Mouse (Mus musculus): Measurements from ENCODE around the gene Rnf208. TPM values are rescaled to one million over a fixed set of nuclear protein-coding genes. Genes with fewer than 3 reads are reported as not detected.

Rnf208 gene
- polyA plus RNA-seq, 1 experiment from 2014 or later: 3.7 TPM

- Histone ChIP-seq H3K4me1 (ENCODE audit: control insufficient read depth, insufficient read depth, low read length) (peaks cover 12% of the 10 kb centered on the region), H3K27ac (ENCODE audit: low read length) (no peak overlapping the region), H3K27me3 (ENCODE audit: control insufficient read depth, insufficient read depth, low read length) (no peaks in the 10 kb centered on the region), H3K9ac (ENCODE audit: low read length) (no peak overlapping the region), H3K4me2 (ENCODE audit: low read depth, low read length) (no peak overlapping the region), H3K36me3 (ENCODE audit: control insufficient read depth, insufficient read depth) (peaks cover 7% of the 10 kb centered on the region; the same call in 1 of the 2 replicates), H3K4me3 (ENCODE audit: low read length) (no peak overlapping the region), H3K9me3 (replicated peaks; ENCODE audit: control insufficient read depth, low read length) (no peaks in the 10 kb centered on the region)
- no peak for ATAC-seq (replicated peaks; ENCODE audit: extremely low read depth, insufficient read depth, low FRiP score)
- 70% methylated on average over 5 of the region's 5 CpGs for WGBS
Measured at GRCm38 (mm10) chr2:25221331-25221772, 20.7 kb upstream of the Rnf208 start.

- peak overlapping the region; percentile 80 for H3K4me3 ChIP-seq (ENCODE audit: low read length)
- H3K4me1 ChIP-seq (ENCODE audit: control insufficient read depth, insufficient read depth, low read length): peaks cover 12% of the 10 kb centered on the region
- peak; percentile 33 for ATAC-seq (replicated peaks; ENCODE audit: extremely low read depth, insufficient read depth, low FRiP score)
- H3K36me3 ChIP-seq (ENCODE audit: control insufficient read depth, insufficient read depth): peaks cover 7% of the 10 kb centered on the region; the same call in 1 of the 2 replicates
- peak overlapping the region; percentile 94 for H3K27ac ChIP-seq (ENCODE audit: low read length)
- 1% methylated on average over 52 of the region's 53 CpGs for WGBS
- H3K27me3 ChIP-seq (ENCODE audit: control insufficient read depth, insufficient read depth, low read length): no peaks in the 10 kb centered on the region
- peak overlapping the region; percentile 98 for H3K4me2 ChIP-seq (ENCODE audit: low read depth, low read length)
- H3K9ac ChIP-seq (ENCODE audit: low read length): peak overlapping the region; percentile 89
- H3K9me3 ChIP-seq (replicated peaks; ENCODE audit: control insufficient read depth, low read length): no peaks in the 10 kb centered on the region
Measured at GRCm38 (mm10) chr2:25223681-25224491, 18.2 kb upstream of the Rnf208 start.

GRCm38 (mm10) chr2:25224492-25224765 lies 17.6 kb upstream of the Rnf208 start, which contains the start of gene Tubb4b:
TSS of gene Tubb4b (minus strand) at chr2:25224702.
- no peak for ATAC-seq (replicated peaks; ENCODE audit: extremely low read depth, insufficient read depth, low FRiP score)
- WGBS: under 1% methylated on average over 17 of the region's 17 CpGs

GRCm38 (mm10) chr2:25224766-25225752 lies 17.0 kb upstream of the Rnf208 start:
- ATAC-seq (replicated peaks; ENCODE audit: extremely low read depth, insufficient read depth, low FRiP score): peak; percentile 93
- 2% methylated on average over 41 of the region's 41 CpGs for WGBS

More at GRCm38 (mm10) chr2:25224492-25224765, 17.6 kb upstream of the Rnf208 start, which contains the start of gene Tubb4b:
- peak within 1 kb of the TSS; percentile 98 for H3K4me2 ChIP-seq (ENCODE audit: low read depth, low read length)
- H3K9ac ChIP-seq (ENCODE audit: low read length): peak within 1 kb of the TSS; percentile 89
- H3K27me3 ChIP-seq (ENCODE audit: control insufficient read depth, insufficient read depth, low read length): no peaks in the 10 kb centered on the region
- no peaks in the 10 kb centered on the region for H3K9me3 ChIP-seq (replicated peaks; ENCODE audit: control insufficient read depth, low read length)
- H3K4me1 ChIP-seq (ENCODE audit: control insufficient read depth, insufficient read depth, low read length): peaks cover 12% of the 10 kb centered on the region
- H3K27ac ChIP-seq (ENCODE audit: low read length): peak within 1 kb of the TSS; percentile 99
- peak within 1 kb of the TSS; percentile 80 for H3K4me3 ChIP-seq (ENCODE audit: low read length)
- H3K36me3 ChIP-seq (ENCODE audit: control insufficient read depth, insufficient read depth): peaks cover 7% of the 10 kb centered on the region; the same call in 1 of the 2 replicates

GRCm38 (mm10) chr2:25225811-25226379 lies 16.2 kb upstream of the Rnf208 start:
- Histone ChIP-seq H3K4me1 (ENCODE audit: control insufficient read depth, insufficient read depth, low read length) (peaks cover 12% of the 10 kb centered on the region), H3K4me3 (ENCODE audit: low read length) (peak overlapping the region; percentile 71), H3K36me3 (ENCODE audit: control insufficient read depth, insufficient read depth) (peaks cover 7% of the 10 kb centered on the region; the same call in 1 of the 2 replicates), H3K9me3 (replicated peaks; ENCODE audit: control insufficient read depth, low read length) (no peaks in the 10 kb centered on the region), H3K9ac (ENCODE audit: low read length) (peak overlapping the region; percentile 81; the same call in 1 of the 2 replicates), H3K4me2 (ENCODE audit: low read depth, low read length) (peak overlapping the region; percentile 65), H3K27ac (ENCODE audit: low read length) (peak overlapping the region; percentile 99), H3K27me3 (ENCODE audit: control insufficient read depth, insufficient read depth, low read length) (peaks cover under 1% of the 10 kb centered on the region; the same call in 1 of the 2 replicates)
- WGBS: 74% methylated on average over 8 of the region's 8 CpGs
- ATAC-seq (replicated peaks; ENCODE audit: extremely low read depth, insufficient read depth, low FRiP score): no peak

More at GRCm38 (mm10) chr2:25224766-25225752, 17.0 kb upstream of the Rnf208 start:
- Histone ChIP-seq H3K9ac (ENCODE audit: low read length) (peak overlapping the region; percentile 81), H3K4me1 (ENCODE audit: control insufficient read depth, insufficient read depth, low read length) (peaks cover 12% of the 10 kb centered on the region), H3K27ac (ENCODE audit: low read length) (peak overlapping the region; percentile 99), H3K4me2 (ENCODE audit: low read depth, low read length) (peak overlapping the region; percentile 65), H3K36me3 (ENCODE audit: control insufficient read depth, insufficient read depth) (peaks cover 7% of the 10 kb centered on the region; the same call in 1 of the 2 replicates), H3K9me3 (replicated peaks; ENCODE audit: control insufficient read depth, low read length) (no peaks in the 10 kb centered on the region), H3K4me3 (ENCODE audit: low read length) (peak overlapping the region; percentile 80), H3K27me3 (ENCODE audit: control insufficient read depth, insufficient read depth, low read length) (no peaks in the 10 kb centered on the region)

GRCm38 (mm10) chr2:25226864-25227263 lies 15.2 kb upstream of the Rnf208 start:
- Histone ChIP-seq H3K4me3 (ENCODE audit: low read length) (no peak overlapping the region), H3K4me1 (ENCODE audit: control insufficient read depth, insufficient read depth, low read length) (peaks cover 12% of the 10 kb centered on the region), H3K9ac (ENCODE audit: low read length) (no peak overlapping the region), H3K4me2 (ENCODE audit: low read depth, low read length) (no peak overlapping the region), H3K27ac (ENCODE audit: low read length) (no peak overlapping the region), H3K36me3 (ENCODE audit: control insufficient read depth, insufficient read depth) (peaks cover 4% of the 10 kb centered on the region; the same call in 1 of the 2 replicates), H3K27me3 (ENCODE audit: control insufficient read depth, insufficient read depth, low read length) (peaks cover 2% of the 10 kb centered on the region; the same call in 1 of the 2 replicates), H3K9me3 (replicated peaks; ENCODE audit: control insufficient read depth, low read length) (no peaks in the 10 kb centered on the region)
- 75% methylated on average over 5 of the region's 5 CpGs for WGBS
- ATAC-seq (replicated peaks; ENCODE audit: extremely low read depth, insufficient read depth, low FRiP score): no peak

GRCm38 (mm10) chr2:25227406-25227805 lies 14.6 kb upstream of the Rnf208 start:
- H3K9ac ChIP-seq (ENCODE audit: low read length): no peak overlapping the region
- no peak overlapping the region for H3K4me3 ChIP-seq (ENCODE audit: low read length)
- no peak overlapping the region for H3K27ac ChIP-seq (ENCODE audit: low read length)
- no peak overlapping the region for H3K4me2 ChIP-seq (ENCODE audit: low read depth, low read length)
- peaks cover 2% of the 10 kb centered on the region; the same call in 1 of the 2 replicates for H3K27me3 ChIP-seq (ENCODE audit: control insufficient read depth, insufficient read depth, low read length)
- WGBS: 90% methylated on average over 4 of the region's 4 CpGs
- H3K36me3 ChIP-seq (ENCODE audit: control insufficient read depth, insufficient read depth): 0 out of 2 replicates have a peak, but pooled peaks cover 2% of the 10 kb centered on the region
- no peak for ATAC-seq (replicated peaks; ENCODE audit: extremely low read depth, insufficient read depth, low FRiP score)
- H3K4me1 ChIP-seq (ENCODE audit: control insufficient read depth, insufficient read depth, low read length): peaks cover 12% of the 10 kb centered on the region
- H3K9me3 ChIP-seq (replicated peaks; ENCODE audit: control insufficient read depth, low read length): no peaks in the 10 kb centered on the region

GRCm38 (mm10) chr2:25228431-25228889 lies 13.6 kb upstream of the Rnf208 start:
- Histone ChIP-seq H3K27me3 (ENCODE audit: control insufficient read depth, insufficient read depth, low read length) (peaks cover 2% of the 10 kb centered on the region; the same call in 1 of the 2 replicates), H3K27ac (ENCODE audit: low read length) (peak overlapping the region; percentile 69), H3K4me3 (ENCODE audit: low read length) (peak overlapping the region; percentile 33), H3K9me3 (replicated peaks; ENCODE audit: control insufficient read depth, low read length) (no peaks in the 10 kb centered on the region), H3K4me1 (ENCODE audit: control insufficient read depth, insufficient read depth, low read length) (peaks cover 8% of the 10 kb centered on the region), H3K9ac (ENCODE audit: low read length) (peak overlapping the region; percentile 53; the same call in 1 of the 2 replicates), H3K4me2 (ENCODE audit: low read depth, low read length) (peak overlapping the region; percentile 55), H3K36me3 (ENCODE audit: control insufficient read depth, insufficient read depth) (0 out of 2 replicates have a peak, but pooled peaks cover under 1% of the 10 kb centered on the region)
- 1% methylated on average over 7 of the region's 7 CpGs for WGBS
- ATAC-seq (replicated peaks; ENCODE audit: extremely low read depth, insufficient read depth, low FRiP score): peak; percentile 12; the same call in 1 of the 2 replicates

Measured in heart, embryonic 16.5 days (tissue).